Mouse (Mus musculus): ENCODE measurements at regions not wholly inside any gene's neighbourhood (a gene's known extent, or its start where the extent isn't known, plus 50 kb on each side); places are given as distances from the start of the nearest gene placed in this dataset.

- no peak for ATAC-seq
- WGBS = 84% methylated on average over 2 of the region's 2 CpGs
These were observed 658.6 kb downstream of the Ofcc1 start for GRCm38 (mm10) chr13:39702621-39703020.

GRCm38 (mm10) chr13:39691291-39692024 is 669.8 kb downstream of the Ofcc1 start:
- Histone ChIP-seq H3K4me2 (ENCODE audit: low read length) (no peak overlapping the region), H3K9ac (ENCODE audit: low read length) (no peak overlapping the region), H3K4me1 (ENCODE audit: control insufficient read depth, insufficient read depth, low read length) (no peaks in the 10 kb centered on the region), H3K9me3 (replicated peaks; ENCODE audit: control insufficient read depth, low read length) (no peaks in the 10 kb centered on the region), H3K4me3 (ENCODE audit: low read depth, low read length) (no peak overlapping the region), H3K27me3 (replicated peaks; ENCODE audit: control insufficient read depth, insufficient read depth, low read length) (no peaks in the 10 kb centered on the region), H3K36me3 (ENCODE audit: control insufficient read depth, insufficient read depth, low read length) (no peaks in the 10 kb centered on the region), H3K27ac (ENCODE audit: low read depth, low read length) (no peak overlapping the region)
- 84% methylated on average over 3 of the region's 3 CpGs for WGBS
- ATAC-seq (no peak), DNase-seq (ENCODE audit: low spot score) (no peak)

More at GRCm38 (mm10) chr13:39702621-39703020, 658.6 kb downstream of the Ofcc1 start:
- H3K9me3 ChIP-seq (replicated peaks; ENCODE audit: control insufficient read depth, low read length) = no peaks in the 10 kb centered on the region
- H3K4me1 ChIP-seq (ENCODE audit: control insufficient read depth, insufficient read depth, low read length) = no peaks in the 10 kb centered on the region
- H3K27ac ChIP-seq (ENCODE audit: low read depth, low read length) = no peak overlapping the region
- H3K4me2 ChIP-seq (ENCODE audit: low read length) = no peak overlapping the region
- H3K27me3 ChIP-seq (replicated peaks; ENCODE audit: control insufficient read depth, insufficient read depth, low read length) = no peaks in the 10 kb centered on the region
- H3K4me3 ChIP-seq (ENCODE audit: low read depth, low read length) = no peak overlapping the region
- H3K9ac ChIP-seq (ENCODE audit: low read length) = no peak overlapping the region
- H3K36me3 ChIP-seq (ENCODE audit: control insufficient read depth, insufficient read depth, low read length) = no peaks in the 10 kb centered on the region
- no peak for DNase-seq (ENCODE audit: low spot score)

- no peak for DNase-seq (ENCODE audit: low spot score)
These were observed 696.7 kb downstream of the Ofcc1 start for GRCm38 (mm10) chr13:39664548-39664947.

GRCm38 (mm10) chr13:39649457-39649856 is 688.8 kb upstream of the Slc35b3 start:
- Histone ChIP-seq H3K9me3 (replicated peaks; ENCODE audit: control insufficient read depth, low read length) (no peaks in the 10 kb centered on the region), H3K9ac (ENCODE audit: low read length) (no peak overlapping the region), H3K27ac (ENCODE audit: low read depth, low read length) (no peak overlapping the region), H3K27me3 (replicated peaks; ENCODE audit: control insufficient read depth, insufficient read depth, low read length) (no peaks in the 10 kb centered on the region), H3K4me2 (ENCODE audit: low read length) (peak overlapping the region; percentile 8; the same call in 1 of the 2 replicates), H3K36me3 (ENCODE audit: control insufficient read depth, insufficient read depth, low read length) (no peaks in the 10 kb centered on the region), H3K4me1 (ENCODE audit: control insufficient read depth, insufficient read depth, low read length) (no peaks in the 10 kb centered on the region), H3K4me3 (ENCODE audit: low read depth, low read length) (no peak overlapping the region)
- peak; percentile 55 for DNase-seq (ENCODE audit: low spot score)
- ATAC-seq = peak; percentile 57; the same call in 1 of the 2 replicates
- WGBS = 26% methylated on average over 12 of the region's 12 CpGs

More at GRCm38 (mm10) chr13:39664548-39664947, 696.7 kb downstream of the Ofcc1 start:
- 78% methylated on average over 1 of the region's 1 CpGs for WGBS
- H3K27ac ChIP-seq (ENCODE audit: low read depth, low read length) = no peak overlapping the region
- H3K4me3 ChIP-seq (ENCODE audit: low read depth, low read length) = no peak overlapping the region
- ATAC-seq = no peak
- H3K9me3 ChIP-seq (replicated peaks; ENCODE audit: control insufficient read depth, low read length) = no peaks in the 10 kb centered on the region
- H3K36me3 ChIP-seq (ENCODE audit: control insufficient read depth, insufficient read depth, low read length) = no peaks in the 10 kb centered on the region
- no peaks in the 10 kb centered on the region for H3K27me3 ChIP-seq (replicated peaks; ENCODE audit: control insufficient read depth, insufficient read depth, low read length)
- H3K9ac ChIP-seq (ENCODE audit: low read length) = no peak overlapping the region
- no peaks in the 10 kb centered on the region for H3K4me1 ChIP-seq (ENCODE audit: control insufficient read depth, insufficient read depth, low read length)
- H3K4me2 ChIP-seq (ENCODE audit: low read length) = no peak overlapping the region

DNA sequence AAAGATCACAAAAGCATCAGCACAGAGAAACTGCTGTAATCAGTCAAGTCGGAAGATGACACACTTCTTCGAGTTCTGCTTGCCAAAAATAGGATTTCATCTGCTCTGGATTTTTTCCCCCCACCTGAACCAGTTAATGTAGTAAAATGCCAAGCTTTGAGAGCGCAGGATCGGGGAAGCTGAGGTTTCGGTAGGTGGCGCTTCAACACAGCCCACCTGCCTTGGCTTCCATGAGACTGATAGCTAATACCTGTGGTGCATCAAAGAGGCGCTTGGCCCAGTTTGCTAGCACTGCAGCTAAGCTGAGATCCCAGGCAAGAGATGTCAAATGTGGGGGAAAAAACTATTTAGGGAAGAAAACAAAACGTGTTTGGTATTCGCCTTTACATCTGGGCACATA is 686.7 kb upstream of the Slc35b3 start:
- Histone ChIP-seq H3K9ac (ENCODE audit: low read length) (no peak overlapping the region), H3K4me1 (ENCODE audit: control insufficient read depth, insufficient read depth, low read length) (no peaks in the 10 kb centered on the region), H3K4me3 (ENCODE audit: low read depth, low read length) (no peak overlapping the region), H3K9me3 (replicated peaks; ENCODE audit: control insufficient read depth, low read length) (no peaks in the 10 kb centered on the region), H3K36me3 (ENCODE audit: control insufficient read depth, insufficient read depth, low read length) (no peaks in the 10 kb centered on the region), H3K4me2 (ENCODE audit: low read length) (no peak overlapping the region), H3K27me3 (replicated peaks; ENCODE audit: control insufficient read depth, insufficient read depth, low read length) (no peaks in the 10 kb centered on the region), H3K27ac (ENCODE audit: low read depth, low read length) (no peak overlapping the region)
- DNase-seq (ENCODE audit: low spot score) (peak; percentile 76), ATAC-seq (peak; percentile 66)
- WGBS = 13% methylated on average over 9 of the region's 9 CpGs

DNA sequence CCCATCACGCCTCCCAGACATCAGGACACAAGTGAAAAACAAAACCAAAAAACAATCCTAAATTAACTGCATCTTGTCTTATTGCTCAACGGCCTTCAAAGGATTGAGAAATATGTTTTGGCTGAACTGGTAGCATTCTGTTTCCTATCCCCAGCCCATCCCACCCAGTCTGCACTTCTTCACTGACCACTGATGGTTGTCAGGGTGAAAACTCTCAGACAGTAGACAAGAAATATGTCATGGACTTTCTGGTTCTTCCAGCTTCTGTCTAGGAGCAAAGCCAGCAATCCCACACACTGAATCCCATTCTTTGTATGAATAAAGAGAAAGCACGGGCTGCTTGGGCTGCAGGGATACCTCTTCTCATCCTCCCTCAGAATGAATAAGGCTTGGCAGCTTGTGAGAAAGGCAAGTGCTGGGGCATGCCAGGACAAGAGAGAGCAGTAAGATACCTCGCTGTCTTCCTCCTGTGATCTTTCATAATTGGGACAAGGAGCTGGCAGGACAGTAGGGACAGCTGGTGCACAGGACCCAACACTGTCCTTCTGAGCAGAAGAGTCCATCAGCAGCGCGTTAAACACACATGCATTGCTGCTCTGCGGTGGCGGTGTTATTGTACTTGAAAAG is 670.9 kb upstream of the Slc35b3 start:
- Histone ChIP-seq H3K27me3 (replicated peaks; ENCODE audit: control insufficient read depth, insufficient read depth, low read length) (no peaks in the 10 kb centered on the region), H3K4me2 (ENCODE audit: low read length) (no peak overlapping the region), H3K36me3 (ENCODE audit: control insufficient read depth, insufficient read depth, low read length) (no peaks in the 10 kb centered on the region), H3K27ac (ENCODE audit: low read depth, low read length) (no peak overlapping the region), H3K4me1 (ENCODE audit: control insufficient read depth, insufficient read depth, low read length) (no peaks in the 10 kb centered on the region), H3K9ac (ENCODE audit: low read length) (no peak overlapping the region), H3K4me3 (ENCODE audit: low read depth, low read length) (no peak overlapping the region), H3K9me3 (replicated peaks; ENCODE audit: control insufficient read depth, low read length) (no peaks in the 10 kb centered on the region)
- 94% methylated on average over 8 of the region's 8 CpGs for WGBS
- DNase-seq (ENCODE audit: low spot score) = no peak
- no peak for ATAC-seq
